In the genomic region with DNA sequence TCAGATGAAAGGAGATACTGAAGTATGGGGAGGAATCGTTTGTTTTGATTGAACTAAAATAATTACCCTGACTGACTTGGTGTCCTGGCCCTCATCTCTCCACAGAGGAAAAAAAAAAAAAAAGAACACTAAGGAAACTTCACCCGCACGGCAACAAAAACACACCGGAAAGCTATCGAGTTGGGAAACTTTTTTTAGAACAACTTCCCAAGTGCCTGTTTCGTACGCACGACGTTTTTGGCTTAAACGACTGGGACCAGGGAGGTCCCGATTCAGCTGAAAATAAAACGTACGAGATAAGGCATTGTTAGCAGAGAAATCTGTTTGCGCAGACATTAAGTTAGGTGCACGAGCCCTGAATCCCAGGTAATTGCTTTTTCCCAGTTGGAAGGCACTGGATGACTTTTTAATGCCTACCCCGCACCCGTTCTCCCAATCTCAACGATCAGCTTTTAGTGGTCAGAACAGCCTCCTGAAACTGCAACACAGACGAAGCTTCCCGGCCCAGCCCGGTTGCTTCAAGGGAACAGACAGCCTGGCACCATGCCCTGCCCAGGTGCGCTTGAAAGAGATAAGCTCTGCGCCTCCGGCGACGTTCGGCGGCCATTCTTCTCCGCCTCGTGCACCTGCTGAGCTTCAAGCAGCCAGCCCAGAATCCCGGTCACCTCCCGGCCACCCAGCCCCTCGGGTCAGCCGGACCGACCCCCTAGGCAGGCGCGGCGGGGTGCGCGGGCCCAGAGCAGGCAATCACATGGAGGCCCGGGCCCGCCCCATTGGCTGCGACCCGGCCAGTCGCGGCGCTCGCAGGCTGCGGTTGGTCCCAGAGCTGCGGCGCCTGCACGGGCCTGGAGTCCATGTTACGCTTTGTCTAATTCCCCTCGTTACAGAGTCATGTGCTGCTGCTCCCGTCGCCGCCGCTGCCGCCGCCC, we compare ENCODE assay signal across 8 mouse cellular contexts. TPM values are rescaled to one million over a fixed set of nuclear protein-coding genes. Genes with fewer than 3 reads are reported as not detected.
DNase-seq lines count a peak whose midpoint lies in the region; ATAC-seq and TF ChIP-seq lines count a peak whose summit lies in the region.

A gene (plus strand): TSS at position 829 of the 929 bp plus-strand sequence.

- H3K9ac ChIP-seq in lung, postnatal 0 days (replicated peaks; ENCODE audit: low read depth) = peak within 1 kb of the TSS; percentile 93

- peaks cover 17% of the 10 kb centered on the region for H3K36me3 ChIP-seq in hindbrain, embryonic 10.5 days
- H3K36me3 ChIP-seq in lung, postnatal 0 days (ENCODE audit: insufficient read depth, low read length) = no peaks in the 10 kb centered on the region

- peak within 1 kb of the TSS; percentile 94 for H3K4me3 ChIP-seq in hindbrain, embryonic 10.5 days
- H3K4me3 ChIP-seq in lung, postnatal 0 days (ENCODE audit: low read depth, low read length) = peak within 1 kb of the TSS; percentile 89

- H3K27ac ChIP-seq in hindbrain, embryonic 10.5 days = peak within 1 kb of the TSS; percentile 100
- H3K27ac ChIP-seq in lung, postnatal 0 days (ENCODE audit: low read length) = peak within 1 kb of the TSS; percentile 97

- peak; percentile 47 for TF ChIP-seq CTCF in lung, postnatal 0 days (IDR thresholded peaks at IDR 0.05)

- peaks cover 44% of the 10 kb centered on the region for H3K4me1 ChIP-seq in hindbrain, embryonic 10.5 days (replicated peaks)
- H3K4me1 ChIP-seq in lung, postnatal 0 days (ENCODE audit: insufficient read depth, low read depth, low read length) = peaks cover 7% of the 10 kb centered on the region; the same call in 1 of the 2 replicates

- peak within 1 kb of the TSS; percentile 97 for H3K4me2 ChIP-seq in lung, postnatal 0 days (replicated peaks; ENCODE audit: low read depth, low read length)

- ATAC-seq in frontal cortex, adult (ENCODE audit: low TSS enrichment) = peak; percentile 91
- ATAC-seq in lung, postnatal 0 days = peak; percentile 86

- 2% methylated on average over 60 of the region's 60 CpGs for WGBS in hindbrain, embryonic 10.5 days
- 1% methylated on average over 54 of the region's 60 CpGs for WGBS in lung, postnatal 0 days

- peaks cover 5% of the 10 kb centered on the region; the same call in 1 of the 2 replicates for H3K27me3 ChIP-seq in hindbrain, embryonic 10.5 days (ENCODE audit: insufficient read depth, poor library complexity, severe bottlenecking)
- no peaks in the 10 kb centered on the region for H3K27me3 ChIP-seq in lung, postnatal 0 days (replicated peaks; ENCODE audit: insufficient read depth, low read length)

- peak; percentile 64 for DNase-seq in ES-CJ7 (ENCODE audit: low read depth, low spot score)
- DNase-seq in cerebellum, adult 8-10 months = peak; percentile 86
- peak; percentile 86 for DNase-seq in hindbrain, embryonic 10.5 days (ENCODE audit: low spot score)
- peak; percentile 83 to 90 for DNase-seq in layer of hippocampus, postnatal 10 days (ENCODE audit: low spot score in 2 of 2)
- DNase-seq in lung, postnatal 0 days (ENCODE audit: low spot score) = peak; percentile 91
- DNase-seq in ovary, postnatal 14 days (ENCODE audit: low spot score) = peak; percentile 66
- peak; percentile 70 to 71 for DNase-seq in thymus, postnatal 10 days (ENCODE audit: low spot score in 2 of 2)

- TF ChIP-seq EP300 in lung, postnatal 0 days (IDR thresholded peaks at IDR 0.05) = peak; percentile 3; the same call in 1 of the 2 replicates

- no peaks in the 10 kb centered on the region for H3K9me3 ChIP-seq in hindbrain, embryonic 10.5 days
- no peaks in the 10 kb centered on the region for H3K9me3 ChIP-seq in lung, postnatal 0 days (ENCODE audit: low read length)

RNA-seq across cellular contexts. Expression of the gene that starts here (rescaled TPM):
- polyA plus RNA-seq in hindbrain, embryonic 10.5 days (2016; fragmentation: Nextera tagmentation; extraction: Ambion mirVana) = 20.9 and 24.4 TPM in 2 replicates
- 10 to 100 TPM; 57.7 to 59.4 TPM for total RNA-seq in layer of hippocampus, postnatal 10 days (2021)
- polyA plus RNA-seq in lung, postnatal 0 days (2015; fragmentation: Nextera tagmentation; extraction: Ambion mirVana) = 20.5 and 23.2 TPM in 2 replicates

Comparison
In these comparisons a context has a peak if more than half of its experiments do, and no peak if none do; other contexts are left out.
1. Peak in every context shown above with its lines: DNase-seq, ATAC-seq, H3K4me3 ChIP-seq and H3K27ac ChIP-seq.